Mouse (Mus musculus) erythroblast, embryonic 14.5 days (primary cell): ENCODE measurements around the gene Eno2. TPM values are rescaled to one million over a fixed set of nuclear protein-coding genes. Genes with fewer than 3 reads are reported as not detected.
A peak's percentile ranks its signal among the peaks of the same experiment; 100 is the strongest.

Experiments
- H3K27me3 ChIP-seq: 2 replicates; pipeline ENCODE4 v1.6.1; 2012; ENCODE audit warnings: inconsistent platforms; ENCODE audit not compliant: control insufficient read depth
- H3K36me3 ChIP-seq: 2 replicates; pipeline ENCODE4 v1.6.1; 2012; ENCODE audit warnings: mild to moderate bottlenecking, inconsistent platforms; ENCODE audit not compliant: control insufficient read depth
- H3K4me1 ChIP-seq: 2 replicates; pipeline ENCODE4 v1.6.1; 2012; ENCODE audit warnings: inconsistent platforms; ENCODE audit not compliant: control insufficient read depth
- H3K4me3 ChIP-seq: replicated peaks from 2 replicates; pipeline ENCODE3; 2012; ENCODE audit warnings: moderate library complexity, mild to moderate bottlenecking, inconsistent platforms
- H3K9me3 ChIP-seq: 2 replicates; pipeline ENCODE4 v1.6.1; 2012; ENCODE audit warnings: low read length, inconsistent platforms, mixed read lengths; ENCODE audit not compliant: control insufficient read depth
- GATA1 ChIP-seq: IDR thresholded peaks from 2 replicates; pipeline ENCODE4 v1.6.1; 2012; ENCODE audit warnings: low read length, inconsistent platforms, mixed read lengths
- TAL1 ChIP-seq: IDR thresholded peaks from 3 replicates; pipeline ENCODE4 v1.6.1; 2012; ENCODE audit warnings: low read length, inconsistent platforms, mixed read lengths
- polyA plus RNA-seq: library from polyadenylated mRNA; stranded (reverse); fragments of >175 nt; gene quantifications from 2 replicates; pipeline ENCODE4 v1.2.3, GENCODE M21; 2012

Gene Eno2
- polyA plus RNA-seq, 1 experiment, result not detected

GRCm38 (mm10) chr6:124711824-124712782 is 57.4 kb downstream of the Eno2 start, which contains the start of the genes Emg1 and Phb2:
Gene Emg1 (minus strand): TSS chr6:124712178.
Gene Phb2 (plus strand): TSS chr6:124712336.
- Histone ChIP-seq H3K9me3 (no peaks in the 10 kb centered on the region), H3K4me3 (peak within 1 kb of the TSS; percentile 79), H3K4me1 (peaks cover 62% of the 10 kb centered on the region), H3K27me3 (no peaks in the 10 kb centered on the region), H3K36me3 (peaks cover 73% of the 10 kb centered on the region)
- TF ChIP-seq GATA1, result no peak
- TF ChIP-seq TAL1, result no peak

Other genes with a start within 250 kb of the Eno2 start
- gene C1s1, start 227.3 kb downstream of the Eno2 start, polyA plus RNA-seq, result 0.01 TPM in 1 of 2 replicates, not detected in the other
- gene C1rb, start 199.4 kb downstream of the Eno2 start, polyA plus RNA-seq, result not detected in 2 replicates
- gene C1s2, start 133.6 kb downstream of the Eno2 start, polyA plus RNA-seq, result not detected in 2 replicates
- gene Lpcat3, start 106.6 kb downstream of the Eno2 start, polyA plus RNA-seq, result 15.9 and 16.0 TPM in 2 replicates
- 13.7 and 19.1 TPM in 2 replicates for gene Emg1, start 57.5 kb downstream of the Eno2 start, polyA plus RNA-seq
- gene Phb2, start 57.3 kb downstream of the Eno2 start, polyA plus RNA-seq, result 19.9 and 21.8 TPM in 2 replicates
- 0.20 and 0.68 TPM in 2 replicates for gene Ptpn6, start 31.0 kb downstream of the Eno2 start, polyA plus RNA-seq
- 0.95 and 2.7 TPM in 2 replicates for gene Grcc10, start 28.3 kb downstream of the Eno2 start, polyA plus RNA-seq
- 0.02 and 0.04 TPM in 2 replicates for gene Gm45234, start 13.7 kb downstream of the Eno2 start, polyA plus RNA-seq
- gene Atn1, start 13.1 kb downstream of the Eno2 start, polyA plus RNA-seq, result 0.14 and 0.32 TPM in 2 replicates
- not detected in 2 replicates for gene Lrrc23, start 10.1 kb upstream of the Eno2 start, polyA plus RNA-seq
- 0.77 and 0.81 TPM in 2 replicates for gene Spsb2, start 39.0 kb upstream of the Eno2 start, polyA plus RNA-seq
- 10.3 and 10.7 TPM in 2 replicates for gene Tpi1, start 44.6 kb upstream of the Eno2 start, polyA plus RNA-seq
- 4.6 and 5.6 TPM in 2 replicates for gene Usp5, start 59.8 kb upstream of the Eno2 start, polyA plus RNA-seq
- gene Cdca3, start 59.9 kb upstream of the Eno2 start, polyA plus RNA-seq, result 26.9 and 32.9 TPM in 2 replicates
- not detected in 2 replicates for gene Gnb3, start 70.6 kb upstream of the Eno2 start, polyA plus RNA-seq
- 0.03 TPM in 1 of 2 replicates, not detected in the other for gene P3h3, start 88.1 kb upstream of the Eno2 start, polyA plus RNA-seq
- gene Gpr162, start 94.3 kb upstream of the Eno2 start, polyA plus RNA-seq, result 0.01 TPM in 1 of 2 replicates, not detected in the other
- not detected in 2 replicates for gene Cd4, start 118.5 kb upstream of the Eno2 start, polyA plus RNA-seq
- gene Lag3, start 142.0 kb upstream of the Eno2 start, polyA plus RNA-seq, result not detected in 2 replicates
- 2.6 and 3.1 TPM in 2 replicates for gene Ptms, start 150.4 kb upstream of the Eno2 start, polyA plus RNA-seq
- gene Mlf2, start 161.7 kb upstream of the Eno2 start, polyA plus RNA-seq, result 21.9 and 22.2 TPM in 2 replicates
- gene Cops7a, start 195.9 kb upstream of the Eno2 start, polyA plus RNA-seq, result 2.7 TPM in 2 replicates
- 0.03 TPM in 1 of 2 replicates, not detected in the other for gene Pianp, start 227.0 kb upstream of the Eno2 start, polyA plus RNA-seq
- gene Zfp384, start 239.5 kb upstream of the Eno2 start, polyA plus RNA-seq, result 3.9 and 4.2 TPM in 2 replicates